Mouse (Mus musculus) lung, adult 2 months (tissue): Measurements from ENCODE around the gene Timm8a2. TPM values are rescaled to one million over a fixed set of nuclear protein-coding genes. Genes with fewer than 3 reads are reported as not detected.

Source experiments
- DNase-seq: peaks from one replicate; pipeline ENCODE4 v3.0.0; 2022
- H3K4me1 ChIP-seq: fragments of 200-500 bp; 2 replicates; pipeline ENCODE4 v1.6.1; 2011; ENCODE audit warnings: low read length; ENCODE audit not compliant: control insufficient read depth, insufficient read depth
- H3K4me3 ChIP-seq: fragments of 200-500 bp; replicated peaks from 2 replicates; pipeline ENCODE3; 2011; ENCODE audit warnings: low read depth, mild to moderate bottlenecking, control low read depth, low read length; ENCODE audit errors: extremely low read depth
- CTCF ChIP-seq: fragments of 200-500 bp; IDR thresholded peaks from 2 replicates; pipeline ENCODE4 v1.5.1; 2011; ENCODE audit warnings: mild to moderate bottlenecking, low read length, control low read depth; ENCODE audit not compliant: insufficient read depth
- POLR2A ChIP-seq: fragments of 200-500 bp; IDR thresholded peaks from 2 replicates; pipeline ENCODE4 v1.6.1; 2011; ENCODE audit warnings: low read depth, mild to moderate bottlenecking, control low read depth, low read length, borderline replicate concordance; ENCODE audit errors: extremely low read depth
- WGBS: fragments of 180-500 bp; shearing (Covaris S2); methylation state at CpG from one replicate; pipeline ENCODE4 v1.1.7; 2018; 5-methylcytosine and 5-hydroxymethylcytosine counted together
- polyA plus RNA-seq: library from polyadenylated mRNA; depleted of rRNA; stranded (reverse); fragments of >200 nt; gene quantifications from 2 replicates; pipeline ENCODE4 v1.2.3, GENCODE M21; 2012; rRNA removed

Timm8a2 gene
- not detected in 2 replicates for polyA plus RNA-seq

DNA sequence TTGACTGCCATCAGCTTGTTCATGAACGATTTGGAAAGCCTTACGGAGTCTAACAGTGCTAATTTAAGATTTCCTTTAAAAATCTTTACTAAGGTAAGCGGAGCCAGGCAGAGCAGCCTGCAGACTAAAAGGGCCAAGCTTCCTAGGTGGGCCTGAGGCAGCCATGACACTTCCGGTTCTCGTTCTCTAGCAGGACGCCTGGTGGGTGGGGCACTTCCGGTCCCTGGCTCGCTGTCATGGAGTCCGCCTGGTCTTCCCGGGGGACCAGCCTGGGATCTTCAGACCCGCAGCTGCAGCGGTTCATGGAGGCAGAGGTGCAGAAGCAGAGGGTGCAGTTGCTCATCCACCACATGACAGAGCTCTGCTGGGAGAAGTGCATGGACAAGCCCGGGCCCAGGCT, at the start of gene Timm8a2:
Timm8a2 (plus strand) TSS at position 224 of the 400 bp plus-strand sequence.
- DNase-seq: no peak
- TF ChIP-seq CTCF: no peak
- no peak for TF ChIP-seq POLR2A
- WGBS: 89% methylated on average over 13 of the region's 13 CpGs
- Histone ChIP-seq H3K4me3 (no peak within 1 kb of the TSS), H3K4me1 (no peaks in the 10 kb centered on the region)

DNA sequence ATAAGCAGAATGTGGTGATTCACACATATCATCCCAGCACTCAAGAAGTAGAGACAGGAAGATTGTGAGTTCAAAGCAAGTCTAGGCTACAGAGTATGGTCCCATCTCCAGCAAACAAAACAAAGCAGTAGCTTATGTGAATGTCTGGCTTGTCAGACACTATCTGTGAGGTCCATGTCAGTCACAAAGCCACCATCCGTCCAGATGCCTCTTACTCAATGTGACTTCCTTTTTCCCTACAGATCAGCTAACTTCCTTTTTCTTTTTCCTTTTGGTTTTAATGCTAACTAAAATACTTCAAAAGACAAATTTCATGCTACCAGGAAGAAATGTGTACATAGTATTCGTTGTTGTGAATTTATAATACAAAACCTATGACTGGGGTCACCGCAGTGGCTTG, 49.0 kb upstream of the Timm8a2 start:
- H3K4me1 ChIP-seq: 0 out of 2 replicates have a peak, but pooled peaks cover 3% of the 10 kb centered on the region
- WGBS: 52% methylated on average over 3 of the region's 3 CpGs
- TF ChIP-seq CTCF: no peak
- no peak for TF ChIP-seq POLR2A
- H3K4me3 ChIP-seq: no peak overlapping the region
- DNase-seq: no peak

DNA sequence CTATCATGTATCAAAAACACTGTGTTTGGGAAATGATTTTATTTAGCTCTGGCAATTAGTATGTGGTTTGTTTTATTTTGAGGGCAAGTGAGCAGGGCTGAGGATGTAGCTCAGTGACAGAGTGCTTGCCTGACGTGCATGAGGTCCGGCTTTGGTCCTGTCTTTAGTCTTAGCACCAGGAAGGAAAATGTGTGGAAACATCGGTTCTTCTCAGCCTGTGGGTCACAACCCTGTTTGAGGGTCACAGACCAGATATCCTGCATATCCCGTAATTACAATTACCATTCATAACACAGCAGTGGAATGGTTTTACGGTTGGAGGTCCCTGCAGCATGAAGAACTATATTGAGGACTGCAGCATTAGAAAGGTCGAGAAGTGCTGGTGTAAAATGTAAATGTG, 48.4 kb upstream of the Timm8a2 start:
- WGBS: 74% methylated on average over 6 of the region's 6 CpGs
- TF ChIP-seq POLR2A: no peak
- TF ChIP-seq CTCF: no peak
- Histone ChIP-seq H3K4me1 (0 out of 2 replicates have a peak, but pooled peaks cover 3% of the 10 kb centered on the region), H3K4me3 (no peak overlapping the region)
- no peak for DNase-seq

DNA sequence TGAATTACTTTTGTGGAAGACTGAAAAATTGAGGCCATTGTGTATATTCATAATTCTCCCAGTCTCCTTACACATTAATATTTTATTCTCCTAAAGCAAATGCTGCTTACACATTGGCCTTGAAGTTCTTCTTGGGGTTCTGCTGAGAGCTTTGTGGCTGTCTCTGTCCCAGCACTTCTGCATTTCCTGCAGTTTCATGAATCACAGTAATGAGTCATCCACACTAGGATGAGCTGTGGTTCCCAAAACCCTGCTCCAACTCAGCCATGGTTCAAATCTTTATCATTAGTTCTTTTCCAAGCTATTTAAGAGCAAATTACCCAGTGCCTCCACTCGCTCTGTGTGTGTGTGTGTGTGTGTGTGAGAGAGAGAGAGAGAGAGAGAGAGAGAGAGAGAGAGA, 47.2 kb upstream of the Timm8a2 start:
- DNase-seq: no peak
- TF ChIP-seq CTCF: no peak
- TF ChIP-seq POLR2A: no peak
- WGBS: 82% methylated on average over 1 of the region's 1 CpGs
- Histone ChIP-seq H3K4me1 (peaks cover 5% of the 10 kb centered on the region), H3K4me3 (no peak overlapping the region)

DNA sequence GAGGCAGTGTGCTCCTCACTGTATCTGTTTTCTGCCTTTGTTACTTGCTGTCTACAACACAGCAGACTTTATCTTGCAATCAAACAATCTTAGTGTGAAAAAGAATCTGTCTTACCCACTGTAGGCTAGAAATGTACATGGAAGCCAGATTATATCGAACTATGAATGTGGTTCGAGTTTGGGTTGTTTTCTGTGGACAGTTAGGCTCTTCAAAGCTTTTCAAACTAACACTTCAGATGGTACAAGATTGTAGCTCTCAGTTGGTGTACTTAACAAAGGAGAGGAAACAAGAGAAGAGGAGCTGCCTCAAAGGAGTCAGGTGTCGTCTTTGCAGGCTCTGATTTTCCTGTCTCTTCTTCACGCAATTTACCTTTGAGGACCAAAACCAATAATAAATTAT, 46.8 kb upstream of the Timm8a2 start:
- TF ChIP-seq POLR2A: no peak
- no peak for TF ChIP-seq CTCF
- Histone ChIP-seq H3K4me3 (no peak overlapping the region), H3K4me1 (peaks cover 6% of the 10 kb centered on the region)
- no peak for DNase-seq
- 75% methylated on average over 4 of the region's 4 CpGs for WGBS

DNA sequence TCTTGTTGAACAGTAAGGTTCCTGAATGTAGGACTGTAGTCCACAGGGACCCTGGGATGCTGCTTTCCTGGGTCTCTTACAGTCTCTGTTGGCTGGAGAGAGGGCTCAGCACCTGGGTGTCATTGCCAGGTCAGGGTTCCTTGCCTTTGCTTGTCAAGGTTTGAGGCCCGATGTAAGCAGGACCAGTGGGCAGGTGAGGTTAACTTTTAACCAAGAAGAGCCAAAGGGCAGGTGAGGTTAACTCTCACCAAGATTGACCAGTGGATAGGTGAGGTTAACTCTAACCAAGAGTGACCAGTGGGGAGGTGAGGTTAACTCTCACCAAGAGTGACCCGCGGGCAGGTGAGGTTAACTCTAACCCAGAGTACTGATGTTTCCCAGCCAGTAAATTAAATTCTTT, 45.1 kb upstream of the Timm8a2 start:
- 89% methylated on average over 3 of the region's 3 CpGs for WGBS
- no peak overlapping the region for H3K4me3 ChIP-seq
- DNase-seq: no peak
- TF ChIP-seq CTCF (no peak), POLR2A (no peak)
- peaks cover 3% of the 10 kb centered on the region for H3K4me1 ChIP-seq

DNA sequence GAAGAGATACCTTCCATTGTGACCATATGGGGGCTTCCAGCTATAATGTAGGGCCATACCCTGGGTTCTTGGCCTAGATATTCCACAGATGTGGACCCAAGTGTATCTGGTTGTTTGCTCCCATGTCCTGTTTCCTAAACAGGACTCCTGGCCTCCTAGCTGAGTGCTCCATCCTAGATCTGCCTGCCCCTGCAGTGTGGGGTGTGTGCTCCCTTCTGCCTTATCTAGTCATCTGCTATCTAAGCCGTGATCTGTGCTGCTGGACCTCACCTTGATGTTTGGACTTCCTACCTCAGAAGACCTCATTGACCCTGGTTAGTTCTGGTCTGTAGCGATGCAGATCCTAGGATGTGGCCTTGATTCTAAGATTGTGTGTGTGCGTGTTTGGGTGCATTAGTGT, 44.6 kb upstream of the Timm8a2 start:
- TF ChIP-seq CTCF (no peak), POLR2A (no peak)
- H3K4me1 ChIP-seq: peaks cover 3% of the 10 kb centered on the region
- H3K4me3 ChIP-seq: no peak overlapping the region
- 93% methylated on average over 3 of the region's 3 CpGs for WGBS
- DNase-seq: no peak

DNA sequence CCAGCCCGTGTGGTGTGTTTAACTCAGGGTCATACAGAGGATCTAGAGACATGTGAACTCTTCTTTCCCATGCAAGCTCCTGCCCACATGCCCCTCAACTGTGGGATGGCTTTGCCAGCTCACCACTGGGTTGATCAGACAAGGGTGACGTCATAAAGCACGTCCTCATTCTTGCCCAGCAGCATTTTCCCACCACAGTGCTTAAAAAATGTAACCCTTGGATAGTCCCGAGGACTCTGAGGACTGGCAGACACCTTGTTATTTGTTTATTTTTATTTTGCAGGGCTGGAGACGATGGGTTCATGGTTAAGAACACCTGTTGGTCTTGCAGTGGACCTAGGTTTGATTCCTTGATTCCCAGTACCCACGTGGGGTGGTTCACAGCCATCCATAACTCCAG, 43.6 kb upstream of the Timm8a2 start:
- no peak for TF ChIP-seq CTCF
- TF ChIP-seq POLR2A: no peak
- 84% methylated on average over 6 of the region's 6 CpGs for WGBS
- H3K4me1 ChIP-seq: peaks cover 3% of the 10 kb centered on the region
- no peak for DNase-seq
- H3K4me3 ChIP-seq: no peak overlapping the region

DNA sequence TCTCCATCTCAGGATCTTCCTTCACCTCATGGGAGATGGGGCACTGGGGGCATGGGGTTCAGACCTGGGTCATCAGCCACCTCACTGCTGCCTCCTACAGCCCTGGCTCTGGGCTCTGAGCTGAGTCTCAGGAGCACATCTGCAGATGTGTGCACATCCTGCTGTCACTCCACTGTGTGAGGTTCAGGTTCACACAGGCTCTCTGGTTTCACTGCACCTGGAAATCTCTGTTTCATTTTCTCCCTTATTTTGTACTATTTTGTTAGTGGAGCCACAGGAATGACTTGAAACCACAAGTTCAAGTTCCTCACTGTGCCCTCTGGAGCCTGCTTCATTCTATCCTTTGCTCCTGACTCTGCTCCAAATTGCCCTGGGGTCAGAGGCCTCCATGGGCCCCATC, 42.6 kb upstream of the Timm8a2 start:
- no peak for DNase-seq
- Histone ChIP-seq H3K4me1 (peaks cover 3% of the 10 kb centered on the region), H3K4me3 (no peak overlapping the region)
- no peak for TF ChIP-seq POLR2A
- TF ChIP-seq CTCF: no peak

DNA sequence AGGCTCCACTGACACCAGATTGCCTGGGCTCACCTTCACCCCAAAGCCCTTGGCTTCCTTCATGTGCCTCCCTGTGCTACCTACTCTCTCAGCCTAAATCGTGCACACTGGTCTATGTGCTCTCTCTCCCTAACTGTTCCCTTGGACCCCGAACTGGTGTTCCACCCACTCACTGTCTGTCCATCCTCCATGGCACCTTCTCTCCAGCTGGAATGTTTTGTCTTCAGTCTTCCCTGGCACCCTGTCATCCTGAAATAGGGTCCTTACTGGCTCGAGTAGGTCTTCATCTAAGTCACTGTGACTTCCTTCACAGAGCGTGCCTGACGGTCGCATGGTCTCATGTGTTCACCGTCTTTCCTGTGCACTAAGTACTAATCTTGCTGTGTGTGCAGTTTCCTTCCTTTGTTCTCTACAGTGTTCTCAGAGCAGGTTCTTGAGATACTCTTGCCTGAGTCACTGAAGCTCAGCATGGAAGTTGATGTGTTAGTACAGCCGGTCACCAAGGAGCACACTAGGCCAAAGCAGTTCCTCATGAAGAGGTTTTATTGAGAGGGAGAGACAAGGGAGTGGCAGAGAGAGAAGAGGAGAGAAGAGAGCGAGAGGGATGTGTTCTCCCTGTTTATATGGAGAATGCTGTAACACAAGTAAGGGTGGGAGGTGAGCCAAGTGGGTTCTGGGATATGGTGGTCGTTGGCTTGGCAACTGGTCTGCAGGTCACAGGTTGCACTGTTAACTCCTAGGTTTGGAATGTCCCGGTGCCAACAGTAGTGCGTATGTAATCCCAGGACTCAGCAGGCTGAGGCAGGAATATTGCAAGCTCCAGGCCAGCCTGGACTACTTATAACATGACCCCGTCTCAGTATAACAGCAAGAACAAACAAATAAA, 41.8 kb upstream of the Timm8a2 start:
- WGBS: 59% methylated on average over 13 of the region's 13 CpGs
- peaks cover 3% of the 10 kb centered on the region for H3K4me1 ChIP-seq
- H3K4me3 ChIP-seq: no peak overlapping the region
- TF ChIP-seq POLR2A (no peak), CTCF (no peak)
- DNase-seq: no peak
